Mouse (Mus musculus) bone marrow macrophage, adult 2 months (primary cell): ENCODE data around the gene B4galt2.

Experiments
- CTCF ChIP-seq: IDR thresholded peaks from 2 replicates; pipeline ENCODE4 v1.5.1; 2012; ENCODE audit warnings: low read depth, mild to moderate bottlenecking, low read length, moderate library complexity
- POLR2A ChIP-seq: IDR thresholded peaks from 2 replicates; pipeline ENCODE4 v1.6.1; 2012; ENCODE audit warnings: mild to moderate bottlenecking, low read depth, low read length, borderline replicate concordance

DNA sequence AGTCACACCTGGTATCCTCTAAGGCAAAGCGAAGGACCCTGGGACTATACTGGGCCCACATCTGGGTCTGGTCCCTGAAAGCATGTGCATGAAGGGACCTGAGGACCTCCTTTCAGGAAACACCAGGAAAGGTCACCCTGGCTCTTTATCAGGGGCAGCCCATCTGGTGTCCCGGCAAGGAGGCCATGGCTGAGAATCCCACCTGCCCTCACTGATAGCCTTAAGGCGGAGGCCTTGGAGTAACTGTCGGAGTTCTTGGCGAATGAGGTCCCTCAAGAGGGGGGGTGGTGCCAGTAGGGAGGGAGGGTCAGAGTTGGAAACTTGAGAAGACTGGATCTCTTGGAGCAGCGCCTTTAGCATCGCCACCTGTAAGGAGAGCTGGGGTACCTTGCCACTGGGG lies 11.5 kb downstream of the B4galt2 start:
- no peak for TF ChIP-seq POLR2A
- TF ChIP-seq CTCF: no peak
